Mouse (Mus musculus): ENCODE measurements around the gene Fbxl3. TPM values are rescaled to one million over a fixed set of nuclear protein-coding genes. Genes with fewer than 3 reads are reported as not detected.
A peak's percentile ranks its signal among the peaks of the same experiment; 100 is the strongest.

Fbxl3 gene
- polyA plus RNA-seq, 1 experiment from 2014 or later = 23.8 TPM

DNA sequence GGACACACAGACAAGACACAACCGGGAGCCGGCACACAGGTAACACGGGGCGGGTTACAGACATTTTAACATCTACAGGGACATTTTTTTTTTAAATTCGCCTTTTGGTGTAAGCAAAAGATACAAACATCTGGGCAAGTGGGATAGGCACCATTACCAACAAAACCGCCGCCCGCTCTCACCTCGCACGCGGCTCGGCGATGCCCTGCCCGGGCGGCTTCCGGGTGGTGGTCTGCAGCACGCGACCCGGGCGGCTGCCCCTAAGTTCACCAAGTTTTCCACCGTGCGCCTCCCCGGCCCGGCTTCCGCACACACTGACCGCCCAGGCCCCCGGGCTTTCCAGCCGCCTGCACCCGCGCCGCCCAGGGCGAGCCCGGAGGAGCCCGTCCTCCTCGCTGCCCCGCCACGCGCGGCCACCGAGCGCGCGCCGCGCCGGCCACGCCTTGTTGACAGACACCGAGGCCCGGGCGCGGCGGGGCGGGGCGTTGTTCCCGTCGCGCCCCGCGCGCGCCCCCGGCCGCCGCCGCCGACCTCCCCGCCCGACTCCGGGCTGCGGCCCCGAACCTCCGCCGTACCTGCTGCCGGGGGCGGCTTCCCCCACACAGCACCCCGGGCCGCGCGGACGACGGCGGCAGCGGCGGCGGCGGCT, 655 bp downstream of the Fbxl3 start:
- peaks cover 33% of the 10 kb centered on the region for H3K4me1 ChIP-seq (replicated peaks)
- peaks cover 7% of the 10 kb centered on the region; the same call in 1 of the 2 replicates for H3K36me3 ChIP-seq
- H3K4me2 ChIP-seq (replicated peaks) = peak overlapping the region; percentile 67
- H3K9me3 ChIP-seq = no peaks in the 10 kb centered on the region
- H3K9ac ChIP-seq (replicated peaks) = peak overlapping the region; percentile 96
- peak overlapping the region; percentile 88 for H3K4me3 ChIP-seq (replicated peaks)
- H3K27me3 ChIP-seq = no peaks in the 10 kb centered on the region
- peak; percentile 88 for ATAC-seq
- under 1% methylated on average over 78 of the region's 86 CpGs for WGBS
- peak overlapping the region; percentile 99 for H3K27ac ChIP-seq

DNA sequence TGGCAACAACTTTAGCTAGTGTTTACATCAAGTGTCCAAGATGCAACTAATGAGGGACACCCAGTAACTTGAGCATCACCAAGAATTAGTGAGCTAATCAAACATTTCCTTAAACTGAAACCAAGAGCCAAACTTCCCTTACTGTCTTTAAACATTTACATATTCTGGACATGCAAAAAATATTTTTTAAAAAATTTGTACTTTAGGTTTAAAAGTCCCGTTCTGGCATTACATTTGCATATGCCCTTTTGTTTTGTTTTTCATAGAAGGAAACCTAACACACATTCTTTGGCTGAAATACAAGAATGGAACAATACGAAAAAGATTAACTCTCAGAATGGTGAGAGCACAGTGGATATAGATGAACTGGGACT, 1.2 kb downstream of the Fbxl3 start:
- no peaks in the 10 kb centered on the region for H3K9me3 ChIP-seq
- H3K9ac ChIP-seq (replicated peaks) = peak overlapping the region; percentile 96
- H3K27me3 ChIP-seq = no peaks in the 10 kb centered on the region
- H3K36me3 ChIP-seq = peaks cover 7% of the 10 kb centered on the region; the same call in 1 of the 2 replicates
- peak overlapping the region; percentile 99; the same call in 1 of the 2 replicates for H3K27ac ChIP-seq
- no peak for ATAC-seq
- peaks cover 35% of the 10 kb centered on the region for H3K4me1 ChIP-seq (replicated peaks)
- H3K4me3 ChIP-seq (replicated peaks) = peak overlapping the region; percentile 88
- WGBS = 1% methylated on average over 2 of the region's 2 CpGs
- peak overlapping the region; percentile 67 for H3K4me2 ChIP-seq (replicated peaks)

DNA sequence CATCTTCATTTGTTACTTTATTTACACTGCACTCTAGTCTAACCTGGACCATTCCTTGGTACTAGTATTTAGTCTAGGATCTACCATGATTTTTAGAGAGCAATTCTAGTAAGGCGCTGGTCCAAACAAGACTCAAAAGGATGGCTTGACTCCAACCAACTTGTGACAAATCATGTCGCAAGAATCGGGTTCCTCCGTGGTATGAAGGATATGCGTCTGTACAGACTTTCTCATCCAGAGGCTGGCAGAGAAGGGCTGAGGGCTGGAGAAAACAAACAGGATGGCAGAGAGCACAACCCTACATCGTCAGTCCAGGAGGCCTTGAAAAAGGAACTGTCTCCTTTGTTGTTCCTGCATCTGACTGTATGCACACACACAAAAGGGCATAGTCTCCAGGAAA, 2.7 kb downstream of the Fbxl3 start:
- H3K4me2 ChIP-seq (replicated peaks) = peak overlapping the region; percentile 23
- H3K27me3 ChIP-seq = no peaks in the 10 kb centered on the region
- WGBS = 78% methylated on average over 6 of the region's 6 CpGs
- no peaks in the 10 kb centered on the region for H3K9me3 ChIP-seq
- H3K4me1 ChIP-seq (replicated peaks) = peaks cover 36% of the 10 kb centered on the region
- H3K36me3 ChIP-seq = peaks cover 16% of the 10 kb centered on the region
- H3K9ac ChIP-seq (replicated peaks) = no peak overlapping the region
- H3K4me3 ChIP-seq (replicated peaks) = no peak overlapping the region
- ATAC-seq = no peak
- H3K27ac ChIP-seq = no peak overlapping the region

DNA sequence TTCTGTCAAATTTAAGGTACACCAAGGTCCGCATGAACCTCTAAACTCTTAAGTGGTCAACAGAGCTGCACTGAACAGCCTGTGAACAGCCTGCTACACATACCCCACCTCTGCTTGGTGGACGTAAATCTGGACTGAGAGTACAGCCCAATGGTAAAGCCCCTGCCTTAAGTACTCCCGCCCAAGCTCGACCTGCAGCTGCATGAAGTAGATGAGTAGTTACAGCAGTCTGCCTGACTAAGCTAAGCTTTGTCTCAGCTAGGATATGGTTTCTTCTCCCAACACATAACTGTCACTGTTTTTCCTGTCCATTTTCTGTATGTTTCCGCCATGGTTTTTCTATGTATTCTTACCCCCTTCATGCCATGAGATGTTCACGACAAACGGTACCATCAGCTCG, 3.5 kb downstream of the Fbxl3 start:
- no peak for ATAC-seq
- no peak overlapping the region for H3K9ac ChIP-seq (replicated peaks)
- peaks cover 24% of the 10 kb centered on the region for H3K36me3 ChIP-seq
- no peaks in the 10 kb centered on the region for H3K9me3 ChIP-seq
- H3K27ac ChIP-seq = no peak overlapping the region
- H3K4me2 ChIP-seq (replicated peaks) = 0 out of 2 replicates have a peak overlapping the region, but pooled peaks have one; percentile 6
- 93% methylated on average over 8 of the region's 8 CpGs for WGBS
- H3K4me3 ChIP-seq (replicated peaks) = no peak overlapping the region
- H3K27me3 ChIP-seq = no peaks in the 10 kb centered on the region
- H3K4me1 ChIP-seq (replicated peaks) = peaks cover 36% of the 10 kb centered on the region

DNA sequence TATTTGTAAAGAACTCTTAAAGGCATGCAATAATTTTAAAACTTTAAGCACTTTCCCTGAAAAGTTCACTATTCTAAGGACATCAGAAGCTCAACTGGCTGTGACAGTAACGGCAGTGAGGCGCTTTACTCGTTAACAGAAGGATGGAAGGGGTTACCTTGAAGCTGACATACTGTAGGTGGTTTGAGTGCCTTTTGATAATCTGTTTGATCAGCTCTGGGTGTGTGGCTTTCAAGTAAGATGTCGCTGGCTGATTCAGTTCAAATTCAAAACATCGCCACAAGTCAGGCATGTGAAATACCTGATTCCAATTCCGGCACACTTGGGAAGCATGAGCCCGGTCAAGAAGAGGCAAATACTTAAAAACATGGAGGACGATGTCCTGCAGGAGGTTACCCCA, 4.3 kb downstream of the Fbxl3 start:
- Histone ChIP-seq H3K4me1 (replicated peaks) (peaks cover 36% of the 10 kb centered on the region), H3K27ac (no peak overlapping the region), H3K9ac (replicated peaks) (no peak overlapping the region), H3K9me3 (no peaks in the 10 kb centered on the region), H3K4me3 (replicated peaks) (no peak overlapping the region), H3K36me3 (peaks cover 27% of the 10 kb centered on the region), H3K27me3 (no peaks in the 10 kb centered on the region), H3K4me2 (replicated peaks) (no peak overlapping the region)
- WGBS = 89% methylated on average over 8 of the region's 8 CpGs
- ATAC-seq = no peak

DNA sequence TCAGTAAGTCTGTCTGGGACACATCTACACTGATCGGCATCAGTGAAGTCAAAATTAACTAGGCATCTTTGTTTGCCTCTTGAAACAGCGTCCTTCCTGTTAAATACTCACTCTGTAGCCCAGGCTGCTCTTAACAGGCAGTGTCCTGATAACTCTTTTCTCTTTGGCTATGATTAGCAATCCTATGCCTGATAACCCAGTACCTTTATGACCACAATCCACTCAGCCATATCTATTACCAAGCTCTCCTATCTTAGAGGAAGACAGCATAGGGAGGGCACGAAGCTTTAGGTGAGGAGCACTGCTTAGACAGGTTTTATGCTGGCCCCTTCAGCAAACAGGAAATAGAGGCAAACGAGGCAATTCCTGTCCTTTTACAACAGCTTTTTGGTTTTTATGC, 5.7 kb downstream of the Fbxl3 start:
- WGBS = 84% methylated on average over 4 of the region's 4 CpGs
- Histone ChIP-seq H3K9me3 (no peaks in the 10 kb centered on the region), H3K4me1 (replicated peaks) (peaks cover 36% of the 10 kb centered on the region), H3K36me3 (peaks cover 34% of the 10 kb centered on the region), H3K4me3 (replicated peaks) (no peak overlapping the region), H3K4me2 (replicated peaks) (no peak overlapping the region), H3K27me3 (no peaks in the 10 kb centered on the region), H3K9ac (replicated peaks) (no peak overlapping the region), H3K27ac (no peak overlapping the region)
- ATAC-seq = no peak

DNA sequence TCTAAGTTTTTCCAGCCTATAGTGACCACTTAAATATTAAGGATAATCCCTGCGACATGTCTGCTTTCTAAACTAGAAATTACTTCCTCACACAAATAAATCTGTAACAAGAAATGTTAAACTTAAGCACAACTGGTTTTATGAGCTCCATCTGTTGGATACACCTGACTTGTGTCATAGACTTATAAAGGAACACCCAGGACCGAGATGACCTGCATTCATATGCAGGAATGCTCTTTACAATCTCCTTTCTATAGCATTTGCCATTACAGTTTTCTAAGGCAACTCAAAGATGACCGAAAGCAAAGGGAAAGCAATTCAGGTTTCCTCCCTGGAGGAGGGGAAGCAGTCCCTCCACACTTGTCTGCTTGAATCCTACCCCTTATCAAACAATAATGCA, 6.1 kb downstream of the Fbxl3 start:
- no peak overlapping the region for H3K4me2 ChIP-seq (replicated peaks)
- no peak for ATAC-seq
- WGBS = 94% methylated on average over 3 of the region's 3 CpGs
- H3K9me3 ChIP-seq = no peaks in the 10 kb centered on the region
- peaks cover 37% of the 10 kb centered on the region for H3K36me3 ChIP-seq
- H3K27me3 ChIP-seq = no peaks in the 10 kb centered on the region
- no peak overlapping the region for H3K4me3 ChIP-seq (replicated peaks)
- peaks cover 36% of the 10 kb centered on the region for H3K4me1 ChIP-seq (replicated peaks)
- no peak overlapping the region for H3K27ac ChIP-seq
- no peak overlapping the region for H3K9ac ChIP-seq (replicated peaks)

DNA sequence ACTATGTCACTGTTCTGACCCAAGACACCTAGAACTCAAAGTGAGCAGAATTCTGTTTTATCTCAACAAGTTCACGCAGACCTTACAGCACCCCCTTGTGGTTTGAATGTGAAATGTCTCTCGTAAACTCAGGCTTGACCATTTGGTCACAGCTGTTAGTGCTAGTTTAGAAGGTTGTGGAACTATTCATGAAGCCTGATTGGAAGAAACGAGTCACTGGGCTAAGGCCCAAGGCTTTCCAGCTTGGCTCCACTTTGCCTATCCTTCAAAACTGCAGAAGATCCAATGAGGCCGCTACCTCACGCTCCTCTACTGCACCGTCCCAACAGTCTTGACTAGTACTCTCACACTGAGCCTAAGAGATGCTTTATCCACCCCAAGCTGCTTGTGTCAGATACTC, 10.7 kb downstream of the Fbxl3 start:
- Histone ChIP-seq H3K27ac (no peak overlapping the region), H3K36me3 (peaks cover 61% of the 10 kb centered on the region), H3K9ac (replicated peaks) (no peak overlapping the region), H3K27me3 (no peaks in the 10 kb centered on the region), H3K4me2 (replicated peaks) (no peak overlapping the region), H3K4me3 (replicated peaks) (no peak overlapping the region), H3K4me1 (replicated peaks) (0 out of 2 replicates have a peak, but pooled peaks cover 3% of the 10 kb centered on the region), H3K9me3 (no peaks in the 10 kb centered on the region)
- no peak for ATAC-seq
- 74% methylated on average over 6 of the region's 6 CpGs for WGBS

DNA sequence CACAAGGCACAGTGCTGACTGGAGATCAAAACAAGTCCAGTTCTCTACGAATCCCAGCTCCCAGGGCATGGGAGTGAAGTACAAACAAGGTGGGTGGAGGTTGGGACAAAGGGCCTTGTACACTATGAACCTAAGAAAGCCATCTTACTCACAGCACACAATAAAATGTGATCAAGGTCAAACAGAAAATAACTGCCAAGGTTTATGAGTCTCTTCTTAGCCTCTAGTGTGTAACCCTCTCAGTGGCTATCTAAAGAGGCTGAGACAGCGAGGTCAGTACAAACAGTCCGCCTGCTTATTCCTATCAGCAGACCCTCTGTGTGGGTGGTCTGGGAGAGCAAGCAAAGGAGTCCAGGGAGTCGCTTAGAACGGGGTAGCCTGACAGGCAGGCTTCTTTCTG, 11.5 kb downstream of the Fbxl3 start:
- no peaks in the 10 kb centered on the region for H3K4me1 ChIP-seq (replicated peaks)
- no peak for ATAC-seq
- H3K4me3 ChIP-seq (replicated peaks) = no peak overlapping the region
- no peak overlapping the region for H3K27ac ChIP-seq
- H3K36me3 ChIP-seq = peaks cover 64% of the 10 kb centered on the region
- H3K9me3 ChIP-seq = no peaks in the 10 kb centered on the region
- no peak overlapping the region for H3K4me2 ChIP-seq (replicated peaks)
- H3K27me3 ChIP-seq = no peaks in the 10 kb centered on the region
- no peak overlapping the region for H3K9ac ChIP-seq (replicated peaks)
- WGBS = 86% methylated on average over 5 of the region's 5 CpGs

DNA sequence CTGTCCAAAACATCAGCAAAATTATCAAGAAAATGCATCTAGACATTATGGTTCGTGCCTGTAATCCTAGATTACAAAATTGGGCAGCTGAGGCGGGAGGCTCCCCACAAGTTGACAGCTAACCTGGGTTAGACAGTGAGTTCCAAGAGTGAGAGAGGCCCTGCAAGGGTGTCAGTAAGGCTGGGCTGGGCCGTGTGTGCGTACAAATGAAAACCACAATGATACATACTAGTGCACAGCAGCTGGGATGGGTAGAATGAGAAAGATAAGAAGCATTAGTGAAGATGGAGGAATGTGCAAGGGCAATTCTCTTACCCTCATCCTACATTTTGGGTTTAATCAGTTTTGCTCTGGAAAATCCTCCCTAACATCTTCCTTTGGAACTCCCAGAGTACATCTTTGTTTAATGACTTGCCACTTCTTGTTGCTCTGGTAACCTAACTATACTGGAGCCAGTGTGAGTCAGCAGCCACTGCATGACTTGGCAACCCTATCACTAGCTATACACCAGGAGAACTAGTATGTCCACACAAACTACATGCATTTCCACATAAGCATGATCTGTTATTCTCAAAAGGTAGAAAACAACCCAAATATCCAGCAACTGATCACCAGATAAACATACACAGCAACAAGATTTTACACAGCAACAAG, 12.6 kb downstream of the Fbxl3 start:
- ATAC-seq = no peak
- Histone ChIP-seq H3K9me3 (no peaks in the 10 kb centered on the region), H3K4me1 (replicated peaks) (no peaks in the 10 kb centered on the region), H3K4me2 (replicated peaks) (no peak overlapping the region), H3K4me3 (replicated peaks) (no peak overlapping the region), H3K9ac (replicated peaks) (no peak overlapping the region), H3K36me3 (peaks cover 64% of the 10 kb centered on the region), H3K27me3 (no peaks in the 10 kb centered on the region), H3K27ac (no peak overlapping the region)
- 97% methylated on average over 4 of the region's 4 CpGs for WGBS

DNA sequence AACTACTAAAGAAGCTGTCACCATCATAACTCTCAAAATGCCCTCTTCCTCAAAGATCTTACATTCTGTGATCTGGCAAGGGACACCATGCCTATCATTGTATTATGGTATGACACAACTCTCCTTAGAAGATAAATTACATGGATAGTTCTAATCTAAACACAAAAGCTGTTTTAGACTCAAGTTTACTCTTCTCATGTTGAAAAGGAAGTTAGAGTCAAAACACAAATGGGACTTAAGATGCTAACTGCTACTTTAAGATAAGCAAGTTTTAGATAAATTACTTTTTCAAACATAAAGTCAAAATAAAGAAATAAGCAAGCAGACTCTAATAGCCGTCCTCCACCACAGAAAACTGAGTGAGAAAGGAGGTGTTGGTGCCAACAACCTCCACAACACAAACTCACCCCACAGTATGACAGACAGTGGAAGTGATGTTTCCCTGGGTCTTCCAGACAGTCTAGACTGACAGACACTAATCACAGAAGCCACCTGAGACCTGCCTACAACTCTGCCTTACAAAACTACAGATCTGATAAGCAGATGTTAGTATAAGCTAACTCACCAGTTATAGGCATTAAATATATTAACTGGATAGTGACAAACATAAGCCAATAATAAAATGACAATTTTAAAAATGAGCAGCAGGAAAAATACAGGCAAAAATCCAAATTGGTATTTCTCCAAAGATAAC, 13.4 kb downstream of the Fbxl3 start:
- H3K36me3 ChIP-seq = peaks cover 59% of the 10 kb centered on the region
- 97% methylated on average over 1 of the region's 1 CpGs for WGBS

DNA sequence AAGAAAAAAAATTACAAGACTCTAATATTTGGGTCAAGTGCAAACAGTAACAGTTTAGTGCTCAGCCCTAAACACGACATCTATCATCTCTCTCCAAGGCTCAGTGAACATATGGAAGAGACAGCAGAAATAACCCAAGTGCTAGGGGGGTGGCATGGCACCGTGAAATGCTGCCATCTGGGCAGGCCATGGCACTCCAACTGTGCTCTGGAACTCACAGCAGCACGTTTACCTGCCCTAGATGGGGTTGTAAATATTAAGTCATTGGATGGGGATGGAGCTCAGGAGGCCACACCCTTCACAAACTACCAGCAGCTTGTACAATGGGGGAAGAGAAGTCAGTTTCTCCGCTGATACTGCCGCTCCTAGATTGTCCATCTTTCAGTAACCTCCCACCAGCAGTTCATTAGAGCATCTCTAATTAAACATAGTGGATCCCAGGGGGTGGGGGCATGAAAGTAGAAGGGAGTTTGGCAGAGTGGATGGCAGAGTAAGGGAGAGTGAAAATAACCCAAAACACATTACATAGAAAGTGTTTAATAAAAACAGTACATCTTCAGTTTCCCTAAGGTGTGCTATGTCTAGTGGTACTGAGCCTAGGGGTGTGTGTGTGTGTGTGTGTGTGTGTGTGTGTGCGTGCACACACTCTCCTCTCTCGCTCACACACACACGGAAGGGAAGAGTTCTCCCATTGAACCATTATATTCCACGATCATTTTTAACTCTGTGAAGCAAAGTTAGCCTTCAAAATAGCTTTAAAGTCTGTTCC, 20.0 kb downstream of the Fbxl3 start:
- no peak overlapping the region for H3K9ac ChIP-seq (replicated peaks)
- peaks cover 52% of the 10 kb centered on the region for H3K36me3 ChIP-seq
- H3K27ac ChIP-seq = no peak overlapping the region
- no peak for ATAC-seq
- no peaks in the 10 kb centered on the region; the same call in 1 of the 2 replicates for H3K4me1 ChIP-seq (replicated peaks)
- no peaks in the 10 kb centered on the region for H3K27me3 ChIP-seq
- H3K4me3 ChIP-seq (replicated peaks) = no peak overlapping the region
- no peak overlapping the region for H3K4me2 ChIP-seq (replicated peaks)
- H3K9me3 ChIP-seq = no peaks in the 10 kb centered on the region
- 88% methylated on average over 9 of the region's 9 CpGs for WGBS

More for the DNA sequence above, 13.4 kb downstream of the Fbxl3 start:
- no peak for ATAC-seq
- Histone ChIP-seq H3K27me3 (no peaks in the 10 kb centered on the region), H3K4me2 (replicated peaks) (no peak overlapping the region), H3K4me3 (replicated peaks) (no peak overlapping the region), H3K27ac (no peak overlapping the region), H3K9ac (replicated peaks) (no peak overlapping the region), H3K9me3 (no peaks in the 10 kb centered on the region), H3K4me1 (replicated peaks) (no peaks in the 10 kb centered on the region)
